Mouse (Mus musculus) erythroblast, adult 5-6 weeks (primary cell): Measurements from ENCODE around the gene Btbd9. TPM values are rescaled to one million over a fixed set of nuclear protein-coding genes. Genes with fewer than 3 reads are reported as not detected.

Experiments
- ATAC-seq: replicated peaks from 2 replicates; pipeline ENCODE4 v1.8.0; 2016; ENCODE audit warnings: moderate number of reproducible peaks, mild to moderate bottlenecking, moderate TSS enrichment, inconsistent platforms; ENCODE audit not compliant: poor library complexity, low FRiP score, severe bottlenecking
- total RNA-seq, 2 experiments: library from RNA; stranded (forward) in 1 of 2; stranded (reverse) in 1 of 2; fragments of 150-400 nt in 1 of 2; fragments of 200-764, 138-1000 nt in 1 of 2; gene quantifications; 2 replicates each; pipeline versions ENCODE4 v1.2.3 to v1.2.4; 2015 to 2017; ENCODE audit warnings: low replicate concordance in 2 of 2

Gene Btbd9
- total RNA-seq, 2 experiments from 2014 or later = 6.3 to 6.5 TPM

- no peak for ATAC-seq
Measured at GRCm38 (mm10) chr17:30564407-30564806, 11.9 kb downstream of the Btbd9 start.

- no peak for ATAC-seq
Measured at GRCm38 (mm10) chr17:30563484-30564075, 12.7 kb downstream of the Btbd9 start.

GRCm38 (mm10) chr17:30562770-30563169, 13.5 kb downstream of the Btbd9 start:
- ATAC-seq = no peak

GRCm38 (mm10) chr17:30559536-30559935, 16.8 kb downstream of the Btbd9 start:
- peak; percentile 78 for ATAC-seq

GRCm38 (mm10) chr17:30558623-30559022, 17.7 kb downstream of the Btbd9 start:
- no peak for ATAC-seq

- ATAC-seq = no peak
Measured at GRCm38 (mm10) chr17:30556512-30556911, 19.8 kb downstream of the Btbd9 start.

- ATAC-seq = no peak
Measured at GRCm38 (mm10) chr17:30553027-30553937, 23.0 kb downstream of the Btbd9 start.

GRCm38 (mm10) chr17:30550774-30551107, 25.5 kb downstream of the Btbd9 start:
- ATAC-seq = no peak

GRCm38 (mm10) chr17:30549899-30550773, 26.2 kb downstream of the Btbd9 start:
- no peak; the same call in 1 of the 2 replicates for ATAC-seq

- no peak for ATAC-seq
Measured at GRCm38 (mm10) chr17:30539098-30539497, 37.2 kb downstream of the Btbd9 start.

GRCm38 (mm10) chr17:30536651-30537050, 39.6 kb downstream of the Btbd9 start:
- ATAC-seq = no peak

- ATAC-seq = no peak
Measured at GRCm38 (mm10) chr17:30533098-30533497, 43.2 kb downstream of the Btbd9 start.

GRCm38 (mm10) chr17:30530542-30530940, 45.7 kb downstream of the Btbd9 start:
- no peak for ATAC-seq

- no peak for ATAC-seq
Measured at GRCm38 (mm10) chr17:30529632-30530541, 46.4 kb downstream of the Btbd9 start.

- no peak for ATAC-seq
Measured at GRCm38 (mm10) chr17:30525405-30526295, 50.6 kb downstream of the Btbd9 start.

GRCm38 (mm10) chr17:30524451-30524850, 51.8 kb downstream of the Btbd9 start:
- no peak for ATAC-seq

GRCm38 (mm10) chr17:30523783-30524182, 52.5 kb downstream of the Btbd9 start:
- ATAC-seq = no peak

- ATAC-seq = no peak
Measured at GRCm38 (mm10) chr17:30522406-30523078, 53.7 kb downstream of the Btbd9 start.
